Mouse (Mus musculus): ENCODE measurements around the gene Casz1.

Casz1 gene

GRCm38 (mm10) chr4:148849437-148849836 lies 45.2 kb downstream of the Casz1 start:
- DNase-seq = no peak

GRCm38 (mm10) chr4:148853057-148853456 lies 48.8 kb downstream of the Casz1 start:
- DNase-seq = no peak

GRCm38 (mm10) chr4:148854093-148854492 lies 49.9 kb downstream of the Casz1 start:
- DNase-seq = no peak

GRCm38 (mm10) chr4:148855527-148855926 lies 51.3 kb downstream of the Casz1 start:
- no peak for DNase-seq

GRCm38 (mm10) chr4:148856216-148856615 lies 52.0 kb downstream of the Casz1 start:
- no peak for DNase-seq

- DNase-seq = no peak
Observed at GRCm38 (mm10) chr4:148857398-148858084, 53.3 kb downstream of the Casz1 start.

- peak; percentile 74 for DNase-seq
Observed at GRCm38 (mm10) chr4:148858194-148858593, 54.0 kb downstream of the Casz1 start.

- no peak for DNase-seq
Observed at GRCm38 (mm10) chr4:148859415-148859814, 55.2 kb downstream of the Casz1 start.

- DNase-seq = no peak
Observed at GRCm38 (mm10) chr4:148859906-148860491, 55.8 kb downstream of the Casz1 start.

- no peak for DNase-seq
Observed at GRCm38 (mm10) chr4:148860636-148861035, 56.4 kb downstream of the Casz1 start.

- DNase-seq = no peak
Observed at GRCm38 (mm10) chr4:148866812-148867470, 62.7 kb downstream of the Casz1 start.

- peak; percentile 93 for DNase-seq
Observed at GRCm38 (mm10) chr4:148867721-148868397, 63.6 kb downstream of the Casz1 start.

- DNase-seq = peak; percentile 80
Observed at GRCm38 (mm10) chr4:148869566-148869965, 65.3 kb downstream of the Casz1 start.

GRCm38 (mm10) chr4:148870496-148870895 lies 66.3 kb downstream of the Casz1 start:
- no peak for DNase-seq

GRCm38 (mm10) chr4:148871751-148872334 lies 67.6 kb downstream of the Casz1 start:
- peak; percentile 37 for DNase-seq

GRCm38 (mm10) chr4:148872372-148872771 lies 68.1 kb downstream of the Casz1 start:
- no peak for DNase-seq

GRCm38 (mm10) chr4:148872783-148873182 lies 68.6 kb downstream of the Casz1 start:
- peak; percentile 37 for DNase-seq

- no peak for DNase-seq
Observed at GRCm38 (mm10) chr4:148876166-148876565, 71.9 kb downstream of the Casz1 start.

GRCm38 (mm10) chr4:148876867-148877266 lies 72.6 kb downstream of the Casz1 start:
- no peak for DNase-seq

- no peak for DNase-seq
Observed at GRCm38 (mm10) chr4:148878192-148878983, 74.2 kb downstream of the Casz1 start.

- DNase-seq = no peak
Observed at GRCm38 (mm10) chr4:148878984-148879610, 74.9 kb downstream of the Casz1 start.

- no peak for DNase-seq
Observed at GRCm38 (mm10) chr4:148879631-148880030, 75.4 kb downstream of the Casz1 start.
